Mouse (Mus musculus): ENCODE measurements around the gene Ptrh2. TPM values are rescaled to one million over a fixed set of nuclear protein-coding genes. Genes with fewer than 3 reads are reported as not detected.
"Not testable (repeated sequence)": the region's sequence is repeated elsewhere in the genome, so short reads cannot be mapped to it uniquely, and the experiment has no call there.

Gene Ptrh2
- polyA plus RNA-seq, 1 experiment, result 8.0 TPM

- Histone ChIP-seq H3K27ac (ENCODE audit: insufficient read depth, low read length) (no peak overlapping the region), H3K4me1 (ENCODE audit: control insufficient read depth, insufficient read depth, low read length) (peaks cover 6% of the 10 kb centered on the region), H3K4me3 (ENCODE audit: insufficient read depth, low read length) (no peak overlapping the region)
- TF ChIP-seq POLR2A (IDR thresholded peaks at IDR 0.05; ENCODE audit: extremely low read depth, insufficient read depth, low read length) (no peak), CTCF (IDR thresholded peaks at IDR 0.05; ENCODE audit: extremely low read depth, insufficient read depth, low read length) (no peak)
Measured at GRCm38 (mm10) chr11:86737301-86738000, 53.7 kb downstream of the Ptrh2 start.

GRCm38 (mm10) chr11:86738308-86738707 lies 54.5 kb downstream of the Ptrh2 start:
- not testable (repeated sequence) for H3K4me1 ChIP-seq (ENCODE audit: control insufficient read depth, insufficient read depth, low read length); H3K27ac ChIP-seq (ENCODE audit: insufficient read depth, low read length); H3K4me3 ChIP-seq (ENCODE audit: insufficient read depth, low read length)

- no peak for TF ChIP-seq CTCF (IDR thresholded peaks at IDR 0.05; ENCODE audit: extremely low read depth, insufficient read depth, low read length)
- no peak for TF ChIP-seq POLR2A (IDR thresholded peaks at IDR 0.05; ENCODE audit: extremely low read depth, insufficient read depth, low read length)
- Histone ChIP-seq H3K4me3 (ENCODE audit: insufficient read depth, low read length) (no peak overlapping the region), H3K27ac (ENCODE audit: insufficient read depth, low read length) (no peak overlapping the region), H3K4me1 (ENCODE audit: control insufficient read depth, insufficient read depth, low read length) (peaks cover 7% of the 10 kb centered on the region)
Measured at GRCm38 (mm10) chr11:86738956-86739355, 55.2 kb downstream of the Ptrh2 start.

- no peak for TF ChIP-seq CTCF (IDR thresholded peaks at IDR 0.05; ENCODE audit: extremely low read depth, insufficient read depth, low read length)
- TF ChIP-seq POLR2A (IDR thresholded peaks at IDR 0.05; ENCODE audit: extremely low read depth, insufficient read depth, low read length), result no peak
- Histone ChIP-seq H3K4me1 (ENCODE audit: control insufficient read depth, insufficient read depth, low read length) (peaks cover 7% of the 10 kb centered on the region), H3K27ac (ENCODE audit: insufficient read depth, low read length) (no peak overlapping the region), H3K4me3 (ENCODE audit: insufficient read depth, low read length) (no peak overlapping the region)
Measured at GRCm38 (mm10) chr11:86739470-86739869, 55.7 kb downstream of the Ptrh2 start.

- TF ChIP-seq CTCF (IDR thresholded peaks at IDR 0.05; ENCODE audit: extremely low read depth, insufficient read depth, low read length) (no peak), POLR2A (IDR thresholded peaks at IDR 0.05; ENCODE audit: extremely low read depth, insufficient read depth, low read length) (no peak)
- H3K4me3 ChIP-seq (ENCODE audit: insufficient read depth, low read length), result no peak overlapping the region
Measured at GRCm38 (mm10) chr11:86741505-86741904, 57.7 kb downstream of the Ptrh2 start.

More at GRCm38 (mm10) chr11:86741505-86741904, 57.7 kb downstream of the Ptrh2 start:
- Histone ChIP-seq H3K27ac (ENCODE audit: insufficient read depth, low read length) (no peak overlapping the region), H3K4me1 (ENCODE audit: control insufficient read depth, insufficient read depth, low read length) (peaks cover 8% of the 10 kb centered on the region; the same call in 1 of the 2 replicates)

Other genes starting within 250 kb of the Ptrh2 start
- gene Rnft1, start 199.3 kb upstream of the Ptrh2 start, polyA plus RNA-seq (2012; rRNA removed), result 10.8 and 14.4 TPM in 2 replicates
- 24.7 and 25.3 TPM in 2 replicates for gene Rps6kb1, start 139.2 kb upstream of the Ptrh2 start, polyA plus RNA-seq (2012; rRNA removed)
- 6.6 and 6.7 TPM in 2 replicates for gene Tubd1, start 139.0 kb upstream of the Ptrh2 start, polyA plus RNA-seq (2012; rRNA removed)
- 126 and 131 TPM in 2 replicates for gene Vmp1, start 149 bp upstream of the Ptrh2 start, polyA plus RNA-seq (2012; rRNA removed)
- gene Cltc, start 73.6 kb downstream of the Ptrh2 start, polyA plus RNA-seq (2012; rRNA removed), result 321 and 326 TPM in 2 replicates
- 11.1 TPM in 2 replicates for gene Dhx40, start 123.8 kb downstream of the Ptrh2 start, polyA plus RNA-seq (2012; rRNA removed)

All from cortical plate, adult 2 months (tissue).